Mouse (Mus musculus): ENCODE data around the gene Gata5. TPM values are rescaled to one million over a fixed set of nuclear protein-coding genes. Genes with fewer than 3 reads are reported as not detected.

Gene Gata5
- polyA plus RNA-seq (2016; fragmentation: Nextera tagmentation; extraction: Ambion mirVana): 0.09 TPM in 2 replicates

DNA sequence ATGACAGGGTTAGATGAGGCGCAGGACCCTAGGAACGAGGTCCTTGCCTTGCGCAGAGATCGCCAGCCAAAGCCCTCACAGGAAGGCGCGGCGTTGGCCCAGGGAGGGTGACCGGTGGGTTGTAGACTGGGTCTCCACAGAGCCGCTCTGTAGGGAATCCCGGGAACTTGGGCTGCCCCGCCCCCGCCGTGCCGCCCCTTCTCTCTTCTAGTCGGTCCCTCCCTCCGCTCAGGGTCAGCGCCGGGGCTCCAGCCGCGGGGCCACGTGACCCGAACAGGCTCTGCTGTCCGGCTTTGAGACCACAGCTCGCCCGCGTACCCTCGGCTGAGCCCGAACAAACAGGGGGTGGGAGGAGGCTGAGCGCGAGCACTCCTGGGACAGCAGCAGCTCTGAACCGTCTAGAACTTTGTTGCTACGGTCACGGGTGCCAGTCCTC, at the start of gene Gata5:
Gene Gata5, minus strand, starts transcription at position 149 of the 436 bp plus-strand sequence.
- H3K4me2 ChIP-seq (replicated peaks): peak within 1 kb of the TSS; percentile 67
- H3K27me3 ChIP-seq: peaks cover 73% of the 10 kb centered on the region
- H3K36me3 ChIP-seq: no peaks in the 10 kb centered on the region
- H3K4me3 ChIP-seq: peak within 1 kb of the TSS; percentile 36
- ATAC-seq (ENCODE audit: insufficient number of reproducible peaks, insufficient read depth, low FRiP score, low TSS enrichment): peak; percentile 73; the same call in 1 of the 2 replicates
- peak within 1 kb of the TSS; percentile 40 for H3K9ac ChIP-seq
- H3K27ac ChIP-seq: no peak within 1 kb of the TSS
- peaks cover 14% of the 10 kb centered on the region for H3K4me1 ChIP-seq
- no peaks in the 10 kb centered on the region for H3K9me3 ChIP-seq
- under 1% methylated on average over 33 of the region's 33 CpGs for WGBS

DNA sequence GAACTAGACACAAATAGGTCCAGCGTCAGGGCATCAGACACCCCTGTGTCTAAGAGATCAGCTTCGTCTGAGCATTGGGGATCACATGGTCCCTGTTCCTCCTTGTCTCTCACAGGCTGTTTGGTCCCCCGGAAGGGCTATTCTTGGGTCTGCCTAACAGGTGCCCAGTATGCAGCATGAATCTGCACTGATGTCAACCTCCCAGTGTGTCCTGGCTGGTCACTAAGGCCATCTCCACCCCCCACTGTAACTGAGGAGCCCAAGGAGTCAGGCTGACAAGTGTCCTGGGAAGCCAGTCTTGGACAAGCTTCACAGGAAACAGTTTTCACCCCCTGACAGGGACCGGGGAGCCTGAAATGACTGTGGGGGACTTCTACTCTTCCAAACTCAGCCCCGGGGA, 42.2 kb upstream of the Gata5 start:
- Histone ChIP-seq H3K36me3 (no peaks in the 10 kb centered on the region), H3K4me3 (no peak overlapping the region), H3K4me1 (no peaks in the 10 kb centered on the region), H3K27ac (no peak overlapping the region), H3K27me3 (peaks cover 3% of the 10 kb centered on the region; the same call in 1 of the 2 replicates), H3K4me2 (replicated peaks) (no peak overlapping the region), H3K9ac (no peak overlapping the region), H3K9me3 (no peaks in the 10 kb centered on the region)
- 84% methylated on average over 5 of the region's 5 CpGs for WGBS
- ATAC-seq (ENCODE audit: insufficient number of reproducible peaks, insufficient read depth, low FRiP score, low TSS enrichment): no peak

DNA sequence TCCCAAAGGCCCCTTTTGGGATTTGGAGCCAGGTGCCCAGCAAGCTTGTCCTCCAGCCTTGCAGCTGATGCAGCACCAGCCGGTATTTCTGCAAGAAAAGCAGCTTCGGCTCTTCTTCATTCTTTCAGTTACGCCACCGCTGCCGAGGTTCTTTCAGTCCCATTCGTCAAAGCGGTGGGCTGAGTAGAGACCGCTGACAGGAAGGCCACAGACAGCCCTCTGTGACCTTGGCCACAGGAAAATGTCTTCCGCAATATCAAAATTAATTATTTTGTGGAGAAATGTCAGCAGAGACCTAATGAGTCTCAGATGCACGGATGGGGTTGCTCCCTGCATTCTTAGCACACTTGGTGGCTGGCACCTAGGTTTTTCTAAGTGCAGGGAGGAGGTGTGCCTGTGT, 38.8 kb upstream of the Gata5 start:
- no peaks in the 10 kb centered on the region for H3K27me3 ChIP-seq
- no peak for ATAC-seq (ENCODE audit: insufficient number of reproducible peaks, insufficient read depth, low FRiP score, low TSS enrichment)
- H3K4me1 ChIP-seq: no peaks in the 10 kb centered on the region
- no peaks in the 10 kb centered on the region for H3K36me3 ChIP-seq
- no peak overlapping the region for H3K4me3 ChIP-seq
- no peak overlapping the region for H3K4me2 ChIP-seq (replicated peaks)
- no peak overlapping the region for H3K27ac ChIP-seq
- no peak overlapping the region for H3K9ac ChIP-seq
- H3K9me3 ChIP-seq: no peaks in the 10 kb centered on the region
- 76% methylated on average over 10 of the region's 10 CpGs for WGBS

- ATAC-seq (ENCODE audit: insufficient number of reproducible peaks, insufficient read depth, low FRiP score, low TSS enrichment): no peak
Observed at GRCm38 (mm10) chr2:180368359-180368758, 33.9 kb upstream of the Gata5 start.

DNA sequence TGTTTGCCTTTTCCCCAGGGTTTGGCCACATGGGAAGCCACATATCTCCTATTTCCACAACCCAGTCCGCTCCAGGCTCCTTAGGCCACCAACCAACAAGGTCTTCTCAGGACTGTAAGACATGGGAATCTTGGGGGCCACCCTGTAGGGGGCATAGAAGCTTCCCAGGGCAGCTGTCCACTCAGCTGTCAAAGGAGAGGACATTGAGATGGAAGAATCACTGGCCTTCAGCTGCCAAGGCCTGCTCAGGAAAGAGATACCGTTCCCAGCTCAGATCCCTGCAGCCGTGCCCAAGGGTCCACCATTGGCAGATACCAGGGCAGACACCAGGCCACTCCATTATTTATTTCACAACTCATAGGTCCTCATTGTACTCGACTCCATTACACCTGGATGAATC, 32.9 kb upstream of the Gata5 start:
- Histone ChIP-seq H3K27ac (no peak overlapping the region), H3K36me3 (no peaks in the 10 kb centered on the region), H3K9ac (no peak overlapping the region), H3K9me3 (no peaks in the 10 kb centered on the region), H3K27me3 (no peaks in the 10 kb centered on the region), H3K4me1 (no peaks in the 10 kb centered on the region), H3K4me3 (no peak overlapping the region), H3K4me2 (replicated peaks) (no peak overlapping the region)
- WGBS: 81% methylated on average over 4 of the region's 4 CpGs
- ATAC-seq (ENCODE audit: insufficient number of reproducible peaks, insufficient read depth, low FRiP score, low TSS enrichment): no peak

More at GRCm38 (mm10) chr2:180368359-180368758, 33.9 kb upstream of the Gata5 start:
- Histone ChIP-seq H3K9me3 (no peaks in the 10 kb centered on the region), H3K4me1 (no peaks in the 10 kb centered on the region), H3K4me3 (no peak overlapping the region), H3K36me3 (no peaks in the 10 kb centered on the region), H3K27ac (no peak overlapping the region), H3K4me2 (replicated peaks) (no peak overlapping the region), H3K9ac (no peak overlapping the region), H3K27me3 (no peaks in the 10 kb centered on the region)
- 75% methylated on average over 5 of the region's 5 CpGs for WGBS

DNA sequence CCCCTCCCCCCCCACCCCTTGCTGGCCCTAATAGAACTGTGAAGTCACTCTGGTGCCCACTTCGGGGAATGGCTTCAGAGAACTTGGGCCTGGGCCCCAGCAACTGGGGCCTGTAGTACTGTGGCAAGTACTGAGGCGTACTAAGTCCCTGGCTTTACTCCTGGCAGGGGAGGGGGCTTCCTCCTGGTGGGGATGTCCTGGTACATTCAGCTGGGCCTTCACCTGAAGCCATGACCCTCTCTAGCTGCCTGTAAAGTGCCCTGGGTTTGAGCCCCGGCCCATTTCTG, 28.9 kb upstream of the Gata5 start:
- H3K27me3 ChIP-seq: 0 out of 2 replicates have a peak, but pooled peaks cover 6% of the 10 kb centered on the region
- no peaks in the 10 kb centered on the region for H3K4me1 ChIP-seq
- no peak overlapping the region for H3K27ac ChIP-seq
- WGBS: 64% methylated on average over 3 of the region's 3 CpGs
- no peaks in the 10 kb centered on the region for H3K36me3 ChIP-seq
- H3K4me3 ChIP-seq: no peak overlapping the region
- H3K9me3 ChIP-seq: no peaks in the 10 kb centered on the region
- H3K4me2 ChIP-seq (replicated peaks): no peak overlapping the region
- H3K9ac ChIP-seq: no peak overlapping the region
- ATAC-seq (ENCODE audit: insufficient number of reproducible peaks, insufficient read depth, low FRiP score, low TSS enrichment): no peak

GRCm38 (mm10) chr2:180362585-180363433, 28.3 kb upstream of the Gata5 start:
- no peaks in the 10 kb centered on the region for H3K9me3 ChIP-seq
- H3K4me3 ChIP-seq: no peak overlapping the region
- H3K27me3 ChIP-seq: 0 out of 2 replicates have a peak, but pooled peaks cover 8% of the 10 kb centered on the region
- no peak for ATAC-seq (ENCODE audit: insufficient number of reproducible peaks, insufficient read depth, low FRiP score, low TSS enrichment)
- WGBS: 70% methylated on average over 7 of the region's 7 CpGs
- H3K4me2 ChIP-seq (replicated peaks): no peak overlapping the region
- no peak overlapping the region for H3K27ac ChIP-seq
- H3K36me3 ChIP-seq: no peaks in the 10 kb centered on the region
- H3K9ac ChIP-seq: 0 out of 2 replicates have a peak overlapping the region, but pooled peaks have one; percentile 24
- H3K4me1 ChIP-seq: no peaks in the 10 kb centered on the region

- Histone ChIP-seq H3K27ac (no peak overlapping the region), H3K4me3 (no peak overlapping the region), H3K9ac (no peak overlapping the region), H3K9me3 (no peaks in the 10 kb centered on the region), H3K36me3 (no peaks in the 10 kb centered on the region), H3K4me1 (no peaks in the 10 kb centered on the region), H3K4me2 (replicated peaks) (no peak overlapping the region), H3K27me3 (0 out of 2 replicates have a peak, but pooled peaks cover 8% of the 10 kb centered on the region)
- ATAC-seq (ENCODE audit: insufficient number of reproducible peaks, insufficient read depth, low FRiP score, low TSS enrichment): no peak
- 7% methylated on average over 4 of the region's 4 CpGs for WGBS
Observed at GRCm38 (mm10) chr2:180359062-180359461, 24.6 kb upstream of the Gata5 start.

- H3K27ac ChIP-seq: no peak overlapping the region
- H3K9me3 ChIP-seq: no peaks in the 10 kb centered on the region
- ATAC-seq (ENCODE audit: insufficient number of reproducible peaks, insufficient read depth, low FRiP score, low TSS enrichment): no peak
- 0 out of 2 replicates have a peak overlapping the region, but pooled peaks have one; percentile 18 for H3K4me2 ChIP-seq (replicated peaks)
- no peak overlapping the region for H3K9ac ChIP-seq
- H3K4me3 ChIP-seq: no peak overlapping the region
- H3K36me3 ChIP-seq: no peaks in the 10 kb centered on the region
- H3K27me3 ChIP-seq: 0 out of 2 replicates have a peak, but pooled peaks cover 1% of the 10 kb centered on the region
- H3K4me1 ChIP-seq: no peaks in the 10 kb centered on the region
- WGBS: 52% methylated on average over 20 of the region's 20 CpGs
Observed at GRCm38 (mm10) chr2:180353338-180353737, 18.8 kb upstream of the Gata5 start.

- WGBS: 42% methylated on average over 2 of the region's 2 CpGs
- ATAC-seq (ENCODE audit: insufficient number of reproducible peaks, insufficient read depth, low FRiP score, low TSS enrichment): no peak
- Histone ChIP-seq H3K4me2 (replicated peaks) (no peak overlapping the region), H3K9ac (no peak overlapping the region), H3K27ac (no peak overlapping the region), H3K4me1 (peaks cover 5% of the 10 kb centered on the region; the same call in 1 of the 2 replicates), H3K9me3 (no peaks in the 10 kb centered on the region), H3K36me3 (no peaks in the 10 kb centered on the region), H3K27me3 (no peaks in the 10 kb centered on the region), H3K4me3 (no peak overlapping the region)
Observed at GRCm38 (mm10) chr2:180350700-180351099, 16.2 kb upstream of the Gata5 start.

DNA sequence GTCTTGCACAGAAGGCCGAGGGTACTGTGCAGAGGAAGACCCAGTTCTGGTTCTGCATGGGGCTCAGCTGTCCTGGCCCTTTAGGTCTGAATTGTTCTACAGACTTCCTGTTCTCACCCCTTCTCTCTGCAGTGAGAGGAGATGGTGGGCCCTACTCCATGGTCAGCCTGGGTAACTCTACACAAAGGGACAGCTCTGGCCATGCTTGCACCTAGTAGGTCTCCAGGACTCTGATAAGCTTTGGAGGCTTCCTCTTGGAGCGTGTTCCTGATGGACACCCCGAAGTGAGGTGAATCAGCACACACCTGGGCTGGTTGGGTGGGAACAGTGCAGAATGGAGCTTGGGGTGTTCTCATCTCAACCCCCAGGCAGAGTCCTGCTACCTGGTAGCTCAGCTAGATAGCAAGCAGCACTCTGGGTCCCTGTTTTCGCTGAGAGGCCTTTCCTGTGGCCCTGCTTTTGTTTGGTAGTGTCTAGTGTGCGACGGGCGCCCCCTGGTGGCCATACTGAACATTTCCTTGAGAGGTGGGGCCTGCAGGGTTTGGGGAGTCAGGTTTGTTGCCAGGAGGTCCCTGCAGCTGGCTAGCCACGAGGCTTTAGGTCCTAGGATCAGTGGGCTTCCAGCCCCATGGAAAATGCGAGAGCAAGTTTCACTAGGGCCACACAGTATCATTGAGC, 12.5 kb upstream of the Gata5 start:
- no peak overlapping the region for H3K27ac ChIP-seq
- peak overlapping the region; percentile 1; the same call in 1 of the 2 replicates for H3K9ac ChIP-seq
- WGBS: 23% methylated on average over 9 of the region's 9 CpGs
- no peaks in the 10 kb centered on the region for H3K9me3 ChIP-seq
- H3K4me3 ChIP-seq: no peak overlapping the region
- H3K27me3 ChIP-seq: peaks cover 4% of the 10 kb centered on the region; the same call in 1 of the 2 replicates
- H3K4me2 ChIP-seq (replicated peaks): no peak overlapping the region
- peaks cover 5% of the 10 kb centered on the region; the same call in 1 of the 2 replicates for H3K4me1 ChIP-seq
- ATAC-seq (ENCODE audit: insufficient number of reproducible peaks, insufficient read depth, low FRiP score, low TSS enrichment): peak; percentile 68
- H3K36me3 ChIP-seq: no peaks in the 10 kb centered on the region

- Histone ChIP-seq H3K27ac (no peak overlapping the region), H3K4me2 (replicated peaks) (no peak overlapping the region), H3K27me3 (peaks cover 21% of the 10 kb centered on the region), H3K9me3 (no peaks in the 10 kb centered on the region), H3K9ac (no peak overlapping the region), H3K36me3 (no peaks in the 10 kb centered on the region), H3K4me1 (peaks cover 5% of the 10 kb centered on the region; the same call in 1 of the 2 replicates), H3K4me3 (no peak overlapping the region)
- WGBS: 89% methylated on average over 13 of the region's 13 CpGs
- ATAC-seq (ENCODE audit: insufficient number of reproducible peaks, insufficient read depth, low FRiP score, low TSS enrichment): no peak
Observed at GRCm38 (mm10) chr2:180343092-180343491, 8.6 kb upstream of the Gata5 start.
